Mouse (Mus musculus) myocyte (in vitro differentiated cells): ENCODE data around the gene Gabbr1.

Experiments used
- E2F4 ChIP-seq: IDR thresholded peaks from one replicate; pipeline ENCODE4 v1.6.1; 2011; ENCODE audit warnings: mild to moderate bottlenecking, control low read depth, moderate library complexity; ENCODE audit not compliant: insufficient read depth
- POLR2A ChIP-seq: IDR thresholded peaks from one replicate; pipeline ENCODE4 v1.6.1; 2011; ENCODE audit warnings: low read depth, mild to moderate bottlenecking, control low read depth, moderate library complexity; ENCODE audit not compliant: insufficient read length
- POLR2AphosphoS2 ChIP-seq: IDR thresholded peaks from one replicate; pipeline ENCODE4 v1.6.1; 2011; ENCODE audit warnings: low read depth, control low read depth; ENCODE audit not compliant: insufficient read length
- TCF12 ChIP-seq: IDR thresholded peaks from one replicate; pipeline ENCODE4 v1.6.1; 2011; ENCODE audit warnings: mild to moderate bottlenecking, control low read depth; ENCODE audit not compliant: poor library complexity, insufficient read depth, severe bottlenecking
- USF1 ChIP-seq: IDR thresholded peaks from one replicate; pipeline ENCODE4 v1.6.1; 2011; ENCODE audit warnings: low read depth, mild to moderate bottlenecking, control low read depth, moderate library complexity

DNA sequence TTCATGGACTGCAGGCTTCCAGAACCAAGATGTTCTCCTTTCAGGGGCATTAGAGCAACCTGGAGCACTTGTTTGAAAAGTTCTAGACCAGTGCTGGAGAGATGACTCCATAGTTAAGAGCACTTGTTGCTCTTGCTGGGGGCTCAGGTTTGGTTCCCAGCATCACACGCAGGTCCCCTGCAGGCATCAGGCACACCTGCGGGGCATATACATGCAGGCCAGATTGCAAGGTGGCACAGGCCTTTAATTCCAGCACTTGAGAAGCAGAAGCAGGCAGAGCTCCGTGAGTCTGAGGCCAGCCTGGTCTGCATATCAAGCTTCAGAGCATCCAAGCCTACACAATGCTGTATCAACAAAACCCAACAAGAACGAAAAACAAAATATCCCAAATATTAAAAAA, 35.9 kb downstream of the Gabbr1 start:
- TF ChIP-seq E2F4 (no peak), POLR2AphosphoS2 (peak; percentile 33), POLR2A (no peak), USF1 (no peak), TCF12 (no peak)
